Mouse (Mus musculus) heart, postnatal 14 days (tissue): ENCODE data around the gene Trim40. TPM values are rescaled to one million over a fixed set of nuclear protein-coding genes. Genes with fewer than 3 reads are reported as not detected.

Experiments
- DNase-seq, 2 experiments: peaks; one replicate each; pipeline ENCODE4 v3.0.0; 2021 to 2022
- intact Hi-C: fragments of 180-260 bp; cut with DNase I; formaldehyde crosslinking; loops from one replicate; pipeline ENCODE4 v1.15.1; 2025
- total RNA-seq, 2 experiments: library from RNA; stranded (reverse); gene quantifications; 2 replicates each; pipeline ENCODE4 v1.2.3; 2021

Gene Trim40
- total RNA-seq, 2 experiments from 2014 or later = not detected

GRCm38 (mm10) chr17:36844725-36845124 lies 45.2 kb downstream of the Trim40 start:
- intact Hi-C loops = loop anchor here (5.0 kb wide), 1 partner anchor 108 kb away; the partner anchor contains the start of gene Ppp1r11
- no peak for DNase-seq

DNA sequence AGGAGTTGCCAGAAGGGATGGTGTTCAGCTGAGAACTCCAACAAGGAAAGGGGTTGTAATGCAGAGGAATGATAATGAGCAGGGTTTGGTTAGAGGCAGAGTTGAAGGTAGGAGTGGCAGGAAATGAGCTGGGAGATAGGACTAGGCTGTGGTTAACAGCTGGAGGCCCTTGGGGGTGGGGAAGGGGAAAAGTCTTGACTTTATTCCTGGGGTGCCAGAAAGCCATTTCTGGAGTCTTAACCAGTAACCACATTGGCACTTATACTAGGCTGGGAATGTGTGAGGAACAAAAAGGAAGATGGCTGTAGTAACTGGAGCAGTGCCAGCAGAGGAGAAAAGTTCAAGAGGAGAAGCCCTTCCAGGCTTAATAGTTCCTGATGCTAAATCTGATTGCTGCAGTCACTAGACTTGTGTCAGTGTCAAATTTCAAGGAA lies 45.6 kb downstream of the Trim40 start:
- DNase-seq = peak in 1 of 2 experiments; percentile 21
- intact Hi-C loops = loop anchor here (5.0 kb wide), 1 partner anchor 108 kb away; the partner anchor contains the start of gene Ppp1r11

- intact Hi-C loops = loop anchor here (5.0 kb wide), 1 partner anchor 109 kb away; the partner anchor contains the start of gene Ppp1r11
- DNase-seq = no peak
Observed at GRCm38 (mm10) chr17:36843696-36844095, 46.2 kb downstream of the Trim40 start.

- intact Hi-C loops = loop anchor here (5.0 kb wide), 1 partner anchor 111 kb away; the partner anchor contains the start of gene Ppp1r11
Observed at GRCm38 (mm10) chr17:36840961-36841445, 48.9 kb downstream of the Trim40 start.

DNA sequence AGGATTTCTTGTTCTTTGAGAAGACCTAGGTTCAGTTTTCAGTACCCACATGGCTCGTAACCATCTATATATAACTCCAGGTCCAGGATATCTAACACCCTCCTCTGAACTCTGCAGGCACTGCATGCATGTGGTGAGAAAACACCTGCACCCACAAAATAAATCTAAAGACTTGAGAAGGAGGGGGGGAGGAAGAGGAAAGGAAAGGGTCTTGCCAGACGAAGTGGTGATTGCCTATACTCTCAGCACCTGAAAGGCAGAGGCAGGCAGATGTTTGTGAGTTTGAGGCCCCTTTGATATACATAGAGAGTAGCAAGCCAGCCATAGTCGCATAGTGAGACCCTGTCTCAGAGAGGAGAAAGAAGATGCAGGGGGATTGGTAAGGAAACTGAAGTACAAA lies 50.0 kb downstream of the Trim40 start:
- DNase-seq = no peak
- intact Hi-C loops = loop anchor here (5.0 kb wide), 3 partner anchors 112 to 207 kb away; partner anchors contain the start of genes Gabbr1, Ppp1r11 and Zfp57

More at GRCm38 (mm10) chr17:36840961-36841445, 48.9 kb downstream of the Trim40 start:
- DNase-seq = no peak

DNA sequence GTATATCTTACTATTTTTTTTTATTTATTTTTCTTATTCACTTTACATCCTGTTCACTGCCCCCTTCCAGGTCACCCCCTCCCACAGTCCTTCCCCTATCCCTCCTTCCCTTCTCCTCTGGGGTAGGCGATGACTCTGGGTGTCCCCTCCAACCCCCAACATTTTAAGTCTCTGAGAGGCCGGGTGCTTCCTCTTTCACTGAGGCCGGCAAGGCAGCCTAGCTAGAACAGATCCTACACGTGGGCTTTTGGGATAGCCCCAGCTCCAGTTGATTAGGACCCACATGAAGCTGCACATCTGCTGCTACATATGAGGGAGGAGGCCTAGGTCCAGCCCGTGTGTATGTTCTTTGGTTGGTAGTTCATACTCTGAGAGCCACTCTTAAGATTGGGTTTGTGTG lies 50.9 kb downstream of the Trim40 start:
- intact Hi-C loops = loop anchor here (5.0 kb wide), 2 partner anchors 163 to 208 kb away; partner anchors contain the start of genes Gabbr1 and Zfp57
- no peak for DNase-seq

DNA sequence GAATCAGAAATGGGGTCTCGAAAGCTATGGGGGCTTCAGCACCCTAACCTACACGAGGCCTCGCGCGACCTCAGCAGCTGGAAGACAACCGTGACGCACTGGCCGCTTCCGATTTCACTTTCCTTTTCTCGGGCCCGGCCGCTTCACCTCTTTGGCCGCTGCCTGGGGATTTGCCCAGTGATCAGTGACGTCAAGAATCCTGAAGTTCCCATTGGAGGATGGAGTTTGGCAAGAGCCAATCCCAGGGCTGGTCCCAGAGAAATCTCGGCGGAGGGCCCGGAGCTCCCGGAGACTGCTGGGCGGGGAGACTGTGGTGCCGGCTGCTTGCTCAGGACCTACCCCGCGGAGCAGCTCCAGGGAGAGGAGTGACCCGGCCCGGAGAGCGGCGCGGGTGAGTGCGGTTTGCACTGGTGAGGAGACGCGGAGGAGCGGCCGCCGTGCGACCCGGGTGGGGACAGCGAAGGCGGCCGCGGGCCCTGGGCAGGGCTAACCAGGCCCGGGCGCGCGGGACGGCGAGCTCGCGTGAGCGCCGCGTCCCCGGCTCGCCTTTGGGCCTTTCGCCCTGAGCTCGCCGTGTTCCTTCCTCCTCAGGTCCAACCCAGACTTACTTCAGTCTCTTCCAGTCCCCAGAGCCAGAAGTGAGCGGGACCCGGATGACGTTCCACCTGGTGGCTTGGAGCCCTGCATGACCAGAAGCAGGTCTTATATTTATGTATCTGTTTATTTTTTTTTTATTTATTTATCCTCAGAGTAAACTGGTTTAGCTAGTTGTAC lies 52.9 kb downstream of the Trim40 start, which contains the start of gene Trim26:
Gene Trim26, plus strand, starts transcription at position 261 of the 774 bp plus-strand sequence.
- DNase-seq = peak; percentile 97 to 99
- intact Hi-C loops = loop anchor here (5.0 kb wide), 2 partner anchors 165 to 210 kb away; partner anchors contain the start of genes Gabbr1 and Zfp57

DNA sequence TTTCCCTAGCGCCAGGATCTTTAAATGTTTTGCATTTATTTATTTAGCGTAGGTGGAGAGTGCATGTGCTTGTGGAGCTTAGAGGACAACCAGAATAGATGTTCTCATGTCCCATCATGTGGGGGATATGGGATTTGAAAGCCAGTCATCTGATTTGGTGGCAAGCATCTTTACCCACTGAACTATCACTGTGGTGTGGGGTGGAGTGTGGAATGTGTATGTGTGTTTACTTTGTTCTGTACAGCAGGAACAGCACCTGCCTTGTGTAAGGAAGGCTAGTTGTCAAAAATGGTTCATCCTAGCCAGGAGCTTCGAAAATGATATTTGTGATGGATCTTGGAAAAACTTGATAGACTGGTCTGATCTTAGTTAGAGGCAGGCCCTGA lies 53.5 kb downstream of the Trim40 start:
- no peak for DNase-seq
- intact Hi-C loops = loop anchor here (5.0 kb wide), 2 partner anchors 166 to 211 kb away; partner anchors contain the start of genes Gabbr1 and Zfp57

DNA sequence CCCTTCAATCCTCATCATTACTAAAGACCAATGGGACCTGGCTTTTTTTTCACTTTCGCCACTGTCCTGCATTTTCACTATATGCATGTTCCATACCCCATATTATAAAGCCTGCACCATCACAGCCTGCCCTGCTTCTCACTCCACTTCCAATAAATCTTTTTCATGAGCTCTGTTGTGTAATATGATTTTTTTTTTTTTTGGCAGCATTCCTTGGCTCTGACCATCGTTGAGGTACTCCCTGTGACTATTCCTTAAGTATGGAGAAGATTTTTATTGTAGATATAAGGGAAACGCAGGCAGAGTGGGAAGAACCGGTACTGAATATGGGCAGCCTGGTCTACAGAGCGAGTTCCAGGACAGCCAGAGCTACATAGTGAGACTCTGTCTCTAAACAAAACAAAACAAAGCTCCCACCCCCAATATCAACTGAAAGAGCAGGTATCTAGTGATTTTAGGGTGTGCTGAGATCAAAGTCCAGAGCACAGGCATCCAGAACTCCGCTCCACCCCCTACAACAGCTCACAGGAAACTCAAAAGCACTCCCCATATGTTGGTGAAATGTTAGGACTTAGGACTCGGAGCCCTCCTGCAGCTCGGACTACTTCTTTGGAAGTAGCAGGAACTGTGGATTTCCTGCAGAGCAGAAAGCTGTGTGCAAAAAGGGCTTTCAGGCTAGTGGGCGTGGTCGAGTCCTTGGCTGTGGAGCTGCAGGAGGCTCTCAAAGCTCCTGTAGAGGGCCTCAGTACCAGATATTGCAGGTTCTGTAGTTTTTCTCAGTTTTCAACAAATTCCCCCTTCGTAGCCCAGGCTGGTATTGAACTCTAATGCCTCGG lies 54.1 kb downstream of the Trim40 start:
- intact Hi-C loops = loop anchor here (5.0 kb wide), 2 partner anchors 166 to 211 kb away; partner anchors contain the start of genes Gabbr1 and Zfp57
- peak; percentile 62 to 70 for DNase-seq

DNA sequence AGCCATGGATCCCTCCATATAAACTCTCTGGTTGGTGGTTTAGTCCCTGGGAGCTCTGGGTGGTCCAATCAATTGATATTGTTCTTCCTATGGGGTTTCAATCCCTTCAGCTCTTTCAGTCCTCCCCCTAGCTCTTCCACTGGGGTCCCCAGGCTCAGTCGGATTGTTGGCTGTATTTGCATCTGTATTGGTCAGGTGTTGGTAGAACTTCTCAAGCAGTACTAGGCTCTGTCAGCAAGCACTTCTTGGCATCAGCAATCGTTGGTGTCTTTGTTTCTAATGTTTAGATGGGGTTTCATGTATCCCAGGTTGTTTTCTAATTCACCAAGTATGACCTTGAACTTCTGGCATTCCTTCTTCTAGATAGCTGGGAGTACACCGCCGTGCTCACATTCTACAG lies 57.2 kb downstream of the Trim40 start:
- intact Hi-C loops = no loop called here

More for the DNA sequence above, 57.2 kb downstream of the Trim40 start:
- DNase-seq = no peak

Other genes starting within 250 kb of the Trim40 start
- under 1 TPM in 1 of 2 experiments, not detected in 1; 0.26 TPM for gene H2-M9, start 247.5 kb downstream of the Trim40 start, total RNA-seq
- not detected for gene H2-M1, start 217.9 kb downstream of the Trim40 start, total RNA-seq
- gene H2-M10.5, start 117.2 kb downstream of the Trim40 start, total RNA-seq = not detected
- not detected for gene H2-M10.6, start 78.0 kb downstream of the Trim40 start, total RNA-seq
- 10 to 100 TPM; 20.6 to 23.4 TPM for gene Trim26, start 53.0 kb downstream of the Trim40 start, total RNA-seq
- gene Trim15, start 22.9 kb downstream of the Trim40 start, total RNA-seq = not detected
- gene Trim10, start 20.5 kb downstream of the Trim40 start, total RNA-seq = 1 to 10 TPM; 2.0 to 2.5 TPM
- not detected for gene Trim31, start 8.0 kb upstream of the Trim40 start, total RNA-seq
- under 1 TPM; 0.49 to 0.57 TPM for gene Rnf39, start 52.8 kb upstream of the Trim40 start, total RNA-seq
- 10 to 100 TPM; 62.2 to 68.6 TPM for gene Ppp1r11, start 61.6 kb upstream of the Trim40 start, total RNA-seq
- gene Znrd1, start 68.4 kb upstream of the Trim40 start, total RNA-seq = 10 to 100 TPM; 21.4 to 26.9 TPM
- gene Znrd1as, start 68.5 kb upstream of the Trim40 start, total RNA-seq = 1 to 10 TPM; 8.5 to 9.9 TPM
- gene 2410137M14Rik, start 91.1 kb upstream of the Trim40 start, total RNA-seq = not detected
- under 1 TPM; 0.15 to 0.31 TPM for gene H2-M5, start 99.4 kb upstream of the Trim40 start, total RNA-seq
- gene Zfp57, start 111.0 kb upstream of the Trim40 start, total RNA-seq = 1 to 10 TPM; 3.7 to 4.6 TPM
- not detected for gene Mog, start 133.3 kb upstream of the Trim40 start, total RNA-seq
- 10 to 100 TPM; 16.9 TPM for gene Gabbr1, start 155.8 kb upstream of the Trim40 start, total RNA-seq
- gene Olfr90, start 198.4 kb upstream of the Trim40 start, total RNA-seq = not detected
- gene Olfr91, start 208.2 kb upstream of the Trim40 start, total RNA-seq = not detected
- not detected for gene Olfr92, start 230.0 kb upstream of the Trim40 start, total RNA-seq